Mouse (Mus musculus) bone marrow macrophage, adult 2 months (primary cell): ENCODE data around the gene Mx1.

Experiments
- CTCF ChIP-seq: IDR thresholded peaks from 2 replicates; pipeline ENCODE4 v1.5.1; 2012; ENCODE audit warnings: low read depth, mild to moderate bottlenecking, low read length, moderate library complexity
- POLR2A ChIP-seq: IDR thresholded peaks from 2 replicates; pipeline ENCODE4 v1.6.1; 2012; ENCODE audit warnings: mild to moderate bottlenecking, low read depth, low read length, borderline replicate concordance

GRCm38 (mm10) chr16:97402213-97402785 is 60.4 kb downstream of the Mx1 start:
- TF ChIP-seq CTCF (no peak), POLR2A (no peak)
